Comparison of ENCODE assay signal across 31 mouse cellular contexts in genomic region chr7:140478733-140479132, GRCm38 (mm10). TPM values are rescaled to one million over a fixed set of nuclear protein-coding genes. Genes with fewer than 3 reads are reported as not detected.
DNase-seq lines count a peak whose midpoint lies in the region; ATAC-seq and TF ChIP-seq lines count a peak whose summit lies in the region.
"Had no signal": no experiment of that assay in that cellular context is flagged by ENCODE, and none has a peak within 500 bp of the region (broad histone marks: within the 10 kb centered on the region; RNA-seq: fewer than 3 reads in every experiment).

No protein-coding gene starts in this region.

- no peak for ATAC-seq in granulocyte monocyte progenitor cell, adult 5-6 weeks (replicated peaks; ENCODE audit: poor library complexity, severe bottlenecking)
- ATAC-seq: forebrain, embryonic 13.5 days; inflammation-experienced regulatory T-cells, adult 6 months; liver, embryonic 12.5 days; Patski had no signal

- H3K4me3 ChIP-seq in kidney, adult 2 months (ENCODE audit: insufficient read depth, low read depth, low read length): no peak overlapping the region
- H3K4me3 ChIP-seq: forebrain, embryonic 13.5 days; hindbrain, embryonic 13.5 days; limb, embryonic 12.5 days; liver, embryonic 12.5 days had no signal

- H3K4me1 ChIP-seq in kidney, adult 2 months (ENCODE audit: control insufficient read depth, insufficient read depth, low read length): no peaks in the 10 kb centered on the region
- H3K4me1 ChIP-seq: forebrain, embryonic 13.5 days; hindbrain, embryonic 13.5 days; limb, embryonic 12.5 days; liver, embryonic 12.5 days had no signal

- peak; percentile 70 to 79 for DNase-seq in frontal cortex, adult 2 months (ENCODE audit: extremely low spot score in 1 of 2, low spot score in 1 of 2)
- peak; percentile 82 to 91 for DNase-seq in layer of hippocampus, adult 18-20 months (ENCODE audit: low spot score in 2 of 2)
- DNase-seq in layer of hippocampus, postnatal 25 days (ENCODE audit: extremely low spot score in 1 of 2, low spot score in 1 of 2): peak; percentile 18 to 23
- DNase-seq in left cerebral cortex, postnatal 25 days (ENCODE audit: low spot score in 2 of 2): peak; percentile 40 to 91
- no peak for DNase-seq in spleen, postnatal 36 days (ENCODE audit: low spot score in 2 of 2)
- DNase-seq in embryo, embryonic 10 days (ENCODE audit: low spot score): no peak
- no peak for DNase-seq in kidney, adult 2 months
- DNase-seq: adrenal gland, postnatal 25 days; cerebellum, adult 11-12 months; cerebellum, postnatal 25 days; heart, postnatal 10 days; kidney, adult 8-10 months; kidney, postnatal 25 days; lung, adult 2 months; spleen, adult 18-20 months; thymus, adult 18-20 months had no signal

- H3K27me3 ChIP-seq in kidney, adult 2 months (replicated peaks; ENCODE audit: control insufficient read depth, insufficient read depth, low read length): no peaks in the 10 kb centered on the region
- H3K27me3 ChIP-seq: forebrain, embryonic 13.5 days; hindbrain, embryonic 13.5 days; limb, embryonic 12.5 days; liver, embryonic 12.5 days; Patski had no signal

- TF ChIP-seq CTCF in kidney, adult 2 months (conservative IDR thresholded peaks at IDR 0.05; ENCODE audit: insufficient read depth, insufficient read length, low read depth, low read length): no peak

- intact Hi-C loops in left cerebral cortex, postnatal 25 days (cut with DNase I): loop anchor here (1.0 to 5.0 kb wide), 4 partner anchors 239 to 396 kb away; partner anchors contain the start of gene Caly

- no peaks in the 10 kb centered on the region for H3K36me3 ChIP-seq in kidney, adult 2 months (ENCODE audit: control insufficient read depth, insufficient read depth, low read length)
- H3K36me3 ChIP-seq: hindbrain, embryonic 13.5 days; limb, embryonic 12.5 days; liver, embryonic 12.5 days had no signal

- H3K27ac ChIP-seq in kidney, adult 2 months (ENCODE audit: insufficient read depth, low read depth, low read length): no peak overlapping the region
- H3K27ac ChIP-seq: forebrain, embryonic 13.5 days; hindbrain, embryonic 13.5 days; limb, embryonic 12.5 days; liver, embryonic 12.5 days had no signal

- WGBS in kidney, adult 2 months: 89% methylated on average over 1 of the region's 1 CpGs

- no peak for TF ChIP-seq POLR2A in kidney, adult 2 months (IDR thresholded peaks at IDR 0.05; ENCODE audit: low read depth, low read length)

RNA-seq across cellular contexts. Expression of gene Olfr535, which starts 5.3 kb away (rescaled TPM):
- polyA plus RNA-seq in frontal cortex, adult 2 months (2012; rRNA removed): 0.02 TPM in 1 of 2 replicates, not detected in the other
- under 1 TPM; 0.22 to 0.33 TPM for total RNA-seq in layer of hippocampus, adult 18-20 months (2021)
- total RNA-seq in layer of hippocampus, postnatal 25 days (2021): under 1 TPM; 0.07 to 0.19 TPM
- not detected for total RNA-seq in left cerebral cortex, postnatal 25 days (2021)
- not detected in 2 replicates for total RNA-seq in granulocyte monocyte progenitor cell, adult 5-6 weeks (2014; fragmentation: Nextera tagmentation)
- not detected in 2 replicates for total RNA-seq in granulocyte monocyte progenitor cell, adult 5-6 weeks (2017)
- polyA plus RNA-seq in kidney, adult 2 months (2012; rRNA removed): not detected in 2 replicates
- total RNA-seq: adrenal gland, postnatal 25 days; ES-E14; gastrocnemius, postnatal 4 days; heart, postnatal 10 days; megakaryocyte-erythroid progenitor cell, adult 5-6 weeks; midbrain, postnatal 0 days; neutrophil, adult 5-6 weeks had no signal
- polyA plus RNA-seq: embryonic facial prominence, embryonic 11.5 days; forebrain, embryonic 13.5 days; heart, embryonic 11.5 days; hindbrain, embryonic 13.5 days; inflammation-experienced regulatory T-cells, adult 6 months; limb, embryonic 12.5 days; liver, embryonic 12.5 days; lung, adult 2 months; midbrain, postnatal 0 days; Patski; stomach, embryonic 14.5 days had no signal

RNA-seq across cellular contexts. Expression of gene Olfr533, which starts 15.6 kb away (rescaled TPM):
- polyA plus RNA-seq in frontal cortex, adult 2 months (2012; rRNA removed): 0.06 and 0.32 TPM in 2 replicates
- total RNA-seq in layer of hippocampus, adult 18-20 months (2021): not detected
- not detected for total RNA-seq in layer of hippocampus, postnatal 25 days (2021)
- not detected for total RNA-seq in left cerebral cortex, postnatal 25 days (2021)
- total RNA-seq in granulocyte monocyte progenitor cell, adult 5-6 weeks (2014; fragmentation: Nextera tagmentation): not detected in 2 replicates
- not detected in 2 replicates for total RNA-seq in granulocyte monocyte progenitor cell, adult 5-6 weeks (2017)
- polyA plus RNA-seq in kidney, adult 2 months (2012; rRNA removed): not detected in 2 replicates
- total RNA-seq: adrenal gland, postnatal 25 days; ES-E14; gastrocnemius, postnatal 4 days; heart, postnatal 10 days; megakaryocyte-erythroid progenitor cell, adult 5-6 weeks; midbrain, postnatal 0 days; neutrophil, adult 5-6 weeks had no signal
- polyA plus RNA-seq: embryonic facial prominence, embryonic 11.5 days; forebrain, embryonic 13.5 days; heart, embryonic 11.5 days; hindbrain, embryonic 13.5 days; limb, embryonic 12.5 days; liver, embryonic 12.5 days; lung, adult 2 months; midbrain, postnatal 0 days; Patski; stomach, embryonic 14.5 days had no signal

RNA-seq across cellular contexts. Expression of gene Olfr536, which starts 28.5 kb away (rescaled TPM):
- polyA plus RNA-seq in frontal cortex, adult 2 months (2012; rRNA removed): 0.02 and 0.06 TPM in 2 replicates
- total RNA-seq in layer of hippocampus, adult 18-20 months (2021): not detected
- total RNA-seq in layer of hippocampus, postnatal 25 days (2021): not detected
- not detected for total RNA-seq in left cerebral cortex, postnatal 25 days (2021)
- not detected in 2 replicates for total RNA-seq in granulocyte monocyte progenitor cell, adult 5-6 weeks (2014; fragmentation: Nextera tagmentation)
- not detected in 2 replicates for total RNA-seq in granulocyte monocyte progenitor cell, adult 5-6 weeks (2017)
- polyA plus RNA-seq in kidney, adult 2 months (2012; rRNA removed): not detected in 2 replicates
- total RNA-seq: adrenal gland, postnatal 25 days; ES-E14; gastrocnemius, postnatal 4 days; heart, postnatal 10 days; megakaryocyte-erythroid progenitor cell, adult 5-6 weeks; midbrain, postnatal 0 days; neutrophil, adult 5-6 weeks had no signal
- polyA plus RNA-seq: forebrain, embryonic 13.5 days; heart, embryonic 11.5 days; hindbrain, embryonic 13.5 days; inflammation-experienced regulatory T-cells, adult 6 months; limb, embryonic 12.5 days; liver, embryonic 12.5 days; lung, adult 2 months; midbrain, postnatal 0 days; Patski; stomach, embryonic 14.5 days had no signal

RNA-seq across cellular contexts. Expression of gene Olfr532, which starts 57.3 kb away (rescaled TPM):
- polyA plus RNA-seq in frontal cortex, adult 2 months (2012; rRNA removed): 0.02 and 0.11 TPM in 2 replicates
- not detected for total RNA-seq in layer of hippocampus, adult 18-20 months (2021)
- not detected for total RNA-seq in layer of hippocampus, postnatal 25 days (2021)
- not detected for total RNA-seq in left cerebral cortex, postnatal 25 days (2021)
- total RNA-seq in granulocyte monocyte progenitor cell, adult 5-6 weeks (2014; fragmentation: Nextera tagmentation): not detected in 2 replicates
- not detected in 2 replicates for total RNA-seq in granulocyte monocyte progenitor cell, adult 5-6 weeks (2017)
- not detected in 2 replicates for polyA plus RNA-seq in kidney, adult 2 months (2012; rRNA removed)
- total RNA-seq: adrenal gland, postnatal 25 days; ES-E14; gastrocnemius, postnatal 4 days; heart, postnatal 10 days; megakaryocyte-erythroid progenitor cell, adult 5-6 weeks; midbrain, postnatal 0 days; neutrophil, adult 5-6 weeks had no signal
- polyA plus RNA-seq: embryonic facial prominence, embryonic 11.5 days; forebrain, embryonic 13.5 days; heart, embryonic 11.5 days; hindbrain, embryonic 13.5 days; inflammation-experienced regulatory T-cells, adult 6 months; limb, embryonic 12.5 days; liver, embryonic 12.5 days; lung, adult 2 months; midbrain, postnatal 0 days; Patski; stomach, embryonic 14.5 days had no signal

Comparison
In these comparisons a context has a peak if more than half of its experiments do, and no peak if none do; other contexts are left out.
1. DNase-seq: peak in frontal cortex, adult 2 months (2 of 2), layer of hippocampus, adult 18-20 months (2 of 2), layer of hippocampus, postnatal 25 days (2 of 2) and left cerebral cortex, postnatal 25 days (2 of 2); none in spleen, postnatal 36 days (0 of 2), embryo, embryonic 10 days (single experiment) and kidney, adult 2 months (single experiment).